Mouse (Mus musculus) left cerebral cortex, postnatal 10 days (tissue): ENCODE results near the gene Akr1b8. TPM values are rescaled to one million over a fixed set of nuclear protein-coding genes. Genes with fewer than 3 reads are reported as not detected.
A peak's percentile ranks its signal among the peaks of the same experiment; 100 is the strongest.
"Not testable (repeated sequence)": the region's sequence is repeated elsewhere in the genome, so short reads cannot be mapped to it uniquely, and the experiment has no call there.

Source experiments
- DNase-seq, 2 experiments: peaks; one replicate each; pipeline ENCODE4 v3.0.0; 2021 to 2022; ENCODE audit warnings: low spot score in 2 of 2, mixed read lengths in 1 of 2; ENCODE audit errors: extremely low spot score in 1 of 2
- intact Hi-C: fragments of 180-260 bp; cut with DNase I; formaldehyde crosslinking; loops from one replicate; pipeline ENCODE4 v1.15.1; 2025
- total RNA-seq, 2 experiments: library from RNA; stranded (reverse); gene quantifications; 2 replicates each; pipeline ENCODE4 v1.2.3; 2021

The Akr1b8 gene
- total RNA-seq, result 1 to 10 TPM in 1 of 2 experiments, under 1 TPM in 1; 0.84 to 1.1 TPM

- intact Hi-C loops, result no loop called here
Observed at GRCm38 (mm10) chr6:34353658-34354353, at the start of gene Akr1b8. Gene Akr1b8, plus strand, starts transcription at chr6:34354119.

GRCm38 (mm10) chr6:34304675-34305241 lies 49.2 kb upstream of the Akr1b8 start:
- DNase-seq, result no peak
- intact Hi-C loops, result no loop called here

More at GRCm38 (mm10) chr6:34353658-34354353, at the start of gene Akr1b8:
- DNase-seq, result no peak

GRCm38 (mm10) chr6:34306797-34307196 lies 47.1 kb upstream of the Akr1b8 start:
- DNase-seq, result no peak
- intact Hi-C loops, result no loop called here

- DNase-seq, result no peak
- intact Hi-C loops, result no loop called here
Observed at GRCm38 (mm10) chr6:34309526-34309925, 44.4 kb upstream of the Akr1b8 start.

- intact Hi-C loops, result no loop called here
- no peak for DNase-seq
Observed at GRCm38 (mm10) chr6:34310023-34310595, 43.8 kb upstream of the Akr1b8 start.

- intact Hi-C loops, result no loop called here
- no peak for DNase-seq
Observed at GRCm38 (mm10) chr6:34313386-34313785, 40.5 kb upstream of the Akr1b8 start.

GRCm38 (mm10) chr6:34313921-34314320 lies 40.0 kb upstream of the Akr1b8 start:
- intact Hi-C loops, result no loop called here
- no peak for DNase-seq

GRCm38 (mm10) chr6:34316854-34317771 lies 36.8 kb upstream of the Akr1b8 start, which contains the start of gene Akr1b3:
Gene Akr1b3, minus strand, starts transcription at chr6:34317478.
- intact Hi-C loops, result no loop called here
- DNase-seq, result peak; percentile 94

GRCm38 (mm10) chr6:34318172-34318571 lies 35.7 kb upstream of the Akr1b8 start:
- DNase-seq, result peak in 1 of 2 experiments; percentile 48

GRCm38 (mm10) chr6:34318636-34319035 lies 35.3 kb upstream of the Akr1b8 start:
- no peak for DNase-seq
- intact Hi-C loops, result no loop called here

More at GRCm38 (mm10) chr6:34318172-34318571, 35.7 kb upstream of the Akr1b8 start:
- intact Hi-C loops, result no loop called here

GRCm38 (mm10) chr6:34322121-34322520 lies 31.8 kb upstream of the Akr1b8 start:
- intact Hi-C loops, result no loop called here
- no peak for DNase-seq

GRCm38 (mm10) chr6:34331379-34331778 lies 22.5 kb upstream of the Akr1b8 start:
- no peak for DNase-seq
- intact Hi-C loops, result no loop called here

- intact Hi-C loops, DNase-seq: not testable (repeated sequence)
Observed at GRCm38 (mm10) chr6:34331804-34332203, 22.1 kb upstream of the Akr1b8 start.

GRCm38 (mm10) chr6:34334673-34335072 lies 19.2 kb upstream of the Akr1b8 start:
- no peak for DNase-seq
- intact Hi-C loops, result no loop called here

- intact Hi-C loops, result no loop called here
- DNase-seq, result no peak
Observed at GRCm38 (mm10) chr6:34337799-34338198, 16.1 kb upstream of the Akr1b8 start.

GRCm38 (mm10) chr6:34341991-34342390 lies 11.9 kb upstream of the Akr1b8 start:
- intact Hi-C loops, result no loop called here
- no peak for DNase-seq

GRCm38 (mm10) chr6:34342476-34342875 lies 11.4 kb upstream of the Akr1b8 start:
- no peak for DNase-seq
- intact Hi-C loops, result no loop called here

GRCm38 (mm10) chr6:34343426-34343825 lies 10.5 kb upstream of the Akr1b8 start:
- intact Hi-C loops, result no loop called here
- no peak for DNase-seq
